Mouse (Mus musculus): ENCODE data around the gene Traf1. TPM values are rescaled to one million over a fixed set of nuclear protein-coding genes. Genes with fewer than 3 reads are reported as not detected.
A peak's percentile ranks its signal among the peaks of the same experiment; 100 is the strongest.

Gene Traf1
- polyA plus RNA-seq, 1 experiment: 1.8 TPM

GRCm38 (mm10) chr2:34912613-34913012 lies 49.0 kb downstream of the Traf1 start:
- no peak for TF ChIP-seq USF1 (IDR thresholded peaks at IDR 0.05; ENCODE audit: low read depth)
- no peak for TF ChIP-seq CTCF (IDR thresholded peaks at IDR 0.05; ENCODE audit: control insufficient read depth, insufficient read depth, insufficient read length)
- no peak for TF ChIP-seq FOSL1 (IDR thresholded peaks at IDR 0.05; ENCODE audit: insufficient read depth, low read length, poor library complexity, severe bottlenecking)
- no peak for TF ChIP-seq MYOG (IDR thresholded peaks at IDR 0.05; ENCODE audit: control insufficient read depth, extremely low read depth, insufficient read length)
- no peak for TF ChIP-seq MAX (IDR thresholded peaks at IDR 0.05)
- TF ChIP-seq MYOD1 (IDR thresholded peaks at IDR 0.05; ENCODE audit: control insufficient read depth, insufficient read length, low read depth): no peak
- no peak for TF ChIP-seq CEBPB (IDR thresholded peaks at IDR 0.05; ENCODE audit: low read depth)
- Histone ChIP-seq H3K79me2 (ENCODE audit: control insufficient read depth, insufficient read depth) (no peaks in the 10 kb centered on the region), H3K36me3 (ENCODE audit: control insufficient read depth, insufficient read depth) (peaks cover 34% of the 10 kb centered on the region), H3ac (ENCODE audit: control insufficient read depth, insufficient read length, low read depth) (no peak overlapping the region), H3K79me3 (ENCODE audit: low read depth) (no peaks in the 10 kb centered on the region), H3K27me3 (ENCODE audit: control insufficient read depth, insufficient read depth, insufficient read length) (no peaks in the 10 kb centered on the region), H3K4me3 (ENCODE audit: insufficient read depth, poor library complexity, severe bottlenecking) (peak overlapping the region; percentile 71)

GRCm38 (mm10) chr2:34911871-34912270 lies 49.7 kb downstream of the Traf1 start:
- H3K79me3 ChIP-seq (ENCODE audit: low read depth): no peaks in the 10 kb centered on the region
- H3ac ChIP-seq (ENCODE audit: control insufficient read depth, insufficient read length, low read depth): no peak overlapping the region
- H3K4me3 ChIP-seq (ENCODE audit: insufficient read depth, poor library complexity, severe bottlenecking): no peak overlapping the region
- H3K79me2 ChIP-seq (ENCODE audit: control insufficient read depth, insufficient read depth): no peaks in the 10 kb centered on the region
- TF ChIP-seq MAX (IDR thresholded peaks at IDR 0.05): no peak
- TF ChIP-seq FOSL1 (IDR thresholded peaks at IDR 0.05; ENCODE audit: insufficient read depth, low read length, poor library complexity, severe bottlenecking): no peak
- TF ChIP-seq MYOD1 (IDR thresholded peaks at IDR 0.05; ENCODE audit: control insufficient read depth, insufficient read length, low read depth): no peak
- TF ChIP-seq MYOG (IDR thresholded peaks at IDR 0.05; ENCODE audit: control insufficient read depth, extremely low read depth, insufficient read length): no peak
- TF ChIP-seq USF1 (IDR thresholded peaks at IDR 0.05; ENCODE audit: low read depth): no peak
- no peak for TF ChIP-seq CTCF (IDR thresholded peaks at IDR 0.05; ENCODE audit: control insufficient read depth, insufficient read depth, insufficient read length)
- TF ChIP-seq CEBPB (IDR thresholded peaks at IDR 0.05; ENCODE audit: low read depth): no peak
- peaks cover 34% of the 10 kb centered on the region for H3K36me3 ChIP-seq (ENCODE audit: control insufficient read depth, insufficient read depth)
- no peaks in the 10 kb centered on the region for H3K27me3 ChIP-seq (ENCODE audit: control insufficient read depth, insufficient read depth, insufficient read length)

- H3K79me2 ChIP-seq (ENCODE audit: control insufficient read depth, insufficient read depth): no peaks in the 10 kb centered on the region
- TF ChIP-seq CTCF (IDR thresholded peaks at IDR 0.05; ENCODE audit: control insufficient read depth, insufficient read depth, insufficient read length): no peak
- no peak for TF ChIP-seq FOSL1 (IDR thresholded peaks at IDR 0.05; ENCODE audit: insufficient read depth, low read length, poor library complexity, severe bottlenecking)
- TF ChIP-seq MYOD1 (IDR thresholded peaks at IDR 0.05; ENCODE audit: control insufficient read depth, insufficient read length, low read depth): no peak
- H3K36me3 ChIP-seq (ENCODE audit: control insufficient read depth, insufficient read depth): peaks cover 34% of the 10 kb centered on the region
- H3K79me3 ChIP-seq (ENCODE audit: low read depth): no peaks in the 10 kb centered on the region
- no peak overlapping the region for H3K4me3 ChIP-seq (ENCODE audit: insufficient read depth, poor library complexity, severe bottlenecking)
- H3ac ChIP-seq (ENCODE audit: control insufficient read depth, insufficient read length, low read depth): no peak overlapping the region
- no peaks in the 10 kb centered on the region for H3K27me3 ChIP-seq (ENCODE audit: control insufficient read depth, insufficient read depth, insufficient read length)
These were observed 51.9 kb downstream of the Traf1 start for GRCm38 (mm10) chr2:34909719-34910118.

GRCm38 (mm10) chr2:34906861-34907604 lies 54.5 kb downstream of the Traf1 start:
- Histone ChIP-seq H3ac (ENCODE audit: control insufficient read depth, insufficient read length, low read depth) (no peak overlapping the region), H3K4me3 (ENCODE audit: insufficient read depth, poor library complexity, severe bottlenecking) (no peak overlapping the region), H3K79me3 (ENCODE audit: low read depth) (no peaks in the 10 kb centered on the region), H3K79me2 (ENCODE audit: control insufficient read depth, insufficient read depth) (no peaks in the 10 kb centered on the region), H3K36me3 (ENCODE audit: control insufficient read depth, insufficient read depth) (peaks cover 49% of the 10 kb centered on the region), H3K27me3 (ENCODE audit: control insufficient read depth, insufficient read depth, insufficient read length) (no peaks in the 10 kb centered on the region)
- TF ChIP-seq MAX (IDR thresholded peaks at IDR 0.05): no peak
- no peak for TF ChIP-seq FOSL1 (IDR thresholded peaks at IDR 0.05; ENCODE audit: insufficient read depth, low read length, poor library complexity, severe bottlenecking)
- no peak for TF ChIP-seq MYOD1 (IDR thresholded peaks at IDR 0.05; ENCODE audit: control insufficient read depth, insufficient read length, low read depth)
- no peak for TF ChIP-seq USF1 (IDR thresholded peaks at IDR 0.05; ENCODE audit: low read depth)
- TF ChIP-seq MYOG (IDR thresholded peaks at IDR 0.05; ENCODE audit: control insufficient read depth, extremely low read depth, insufficient read length): no peak
- no peak for TF ChIP-seq CEBPB (IDR thresholded peaks at IDR 0.05; ENCODE audit: low read depth)
- TF ChIP-seq CTCF (IDR thresholded peaks at IDR 0.05; ENCODE audit: control insufficient read depth, insufficient read depth, insufficient read length): no peak

- Histone ChIP-seq H3K36me3 (ENCODE audit: control insufficient read depth, insufficient read depth) (peaks cover 47% of the 10 kb centered on the region), H3K4me3 (ENCODE audit: insufficient read depth, poor library complexity, severe bottlenecking) (no peak overlapping the region), H3K79me2 (ENCODE audit: control insufficient read depth, insufficient read depth) (no peaks in the 10 kb centered on the region), H3K27me3 (ENCODE audit: control insufficient read depth, insufficient read depth, insufficient read length) (no peaks in the 10 kb centered on the region), H3K79me3 (ENCODE audit: low read depth) (no peaks in the 10 kb centered on the region), H3ac (ENCODE audit: control insufficient read depth, insufficient read length, low read depth) (no peak overlapping the region)
- TF ChIP-seq CTCF (IDR thresholded peaks at IDR 0.05; ENCODE audit: control insufficient read depth, insufficient read depth, insufficient read length) (no peak), CEBPB (IDR thresholded peaks at IDR 0.05; ENCODE audit: low read depth) (no peak), MYOD1 (IDR thresholded peaks at IDR 0.05; ENCODE audit: control insufficient read depth, insufficient read length, low read depth) (no peak)
These were observed 55.1 kb downstream of the Traf1 start for GRCm38 (mm10) chr2:34906426-34906825.

All from C2C12 (cell line).